8 mouse cellular contexts compared by ENCODE assay signal in the genomic region with DNA sequence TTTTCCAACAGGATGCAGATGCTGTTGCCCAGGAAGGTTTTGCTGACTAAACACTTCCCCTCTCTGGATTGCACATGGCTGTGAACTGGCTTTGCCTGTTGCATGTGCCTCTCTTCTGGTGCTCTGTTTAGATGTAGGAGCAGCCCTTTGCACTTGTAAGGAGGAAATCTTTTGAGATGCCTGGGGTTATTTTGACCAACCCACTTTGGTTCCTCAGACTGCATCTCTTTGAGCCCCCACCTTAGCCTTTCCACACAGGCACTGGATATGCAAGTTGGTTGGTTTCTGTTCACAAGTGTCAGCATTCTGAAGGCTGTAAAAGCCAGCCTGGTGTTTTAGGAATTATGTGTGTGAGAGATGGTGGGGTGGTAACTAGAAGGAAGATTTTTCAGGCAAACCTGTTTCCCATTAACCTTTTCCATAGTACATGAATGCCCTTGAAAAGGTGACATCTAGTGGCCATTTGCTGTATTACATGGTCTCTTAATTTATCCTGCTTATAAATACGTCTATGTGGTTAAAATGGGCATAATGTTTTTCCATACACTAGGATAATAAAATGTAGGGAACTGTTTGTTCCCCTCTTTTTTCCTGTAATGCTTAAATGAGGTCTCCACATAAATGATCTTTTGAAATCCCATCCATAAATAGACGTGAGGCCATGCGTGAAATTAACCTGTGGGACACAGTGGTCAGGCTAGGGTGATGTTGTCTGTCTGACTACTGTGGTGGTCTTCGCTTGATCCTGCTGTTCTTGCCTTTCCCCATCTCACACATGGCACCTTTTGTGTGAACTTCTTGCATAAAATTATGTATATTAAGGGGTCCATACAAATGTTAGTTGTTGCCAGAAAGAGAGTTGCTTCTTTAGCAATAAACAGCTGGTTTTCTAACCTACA. TPM values are rescaled to one million over a fixed set of nuclear protein-coding genes. Genes with fewer than 3 reads are reported as not detected.
DNase-seq lines count a peak whose midpoint lies in the region; ATAC-seq and TF ChIP-seq lines count a peak whose summit lies in the region.
"Had no signal": no experiment of that assay in that cellular context is flagged by ENCODE, and none has a peak within 500 bp of the region (broad histone marks: within the 10 kb centered on the region; RNA-seq: fewer than 3 reads in every experiment).

No protein-coding gene starts in this region.

- no peaks in the 10 kb centered on the region for H3K9me3 ChIP-seq in megakaryocyte, embryonic 14.5 days
- no peaks in the 10 kb centered on the region for H3K9me3 ChIP-seq in hindbrain, embryonic 16.5 days (ENCODE audit: control insufficient read depth, low read length)

- WGBS in hindbrain, embryonic 16.5 days: 65% methylated on average over 4 of the region's 4 CpGs

- no peak overlapping the region for H3K27ac ChIP-seq in cortical plate, adult 2 months (ENCODE audit: insufficient read depth, low read length)
- H3K27ac ChIP-seq in hindbrain, embryonic 16.5 days (ENCODE audit: low read depth, low read length): no peak overlapping the region

- peak; percentile 26; the same call in 1 of the 2 replicates for TF ChIP-seq CTCF in cortical plate, adult 2 months (IDR thresholded peaks at IDR 0.05; ENCODE audit: extremely low read depth, insufficient read depth, low read length)

- peak overlapping the region; percentile 11 for H3K4me3 ChIP-seq in megakaryocyte, embryonic 14.5 days (replicated peaks)
- no peak overlapping the region for H3K4me3 ChIP-seq in cortical plate, adult 2 months (ENCODE audit: insufficient read depth, low read length)
- no peak overlapping the region for H3K4me3 ChIP-seq in hindbrain, embryonic 16.5 days (ENCODE audit: low read length)

- no peak overlapping the region for H3K9ac ChIP-seq in hindbrain, embryonic 16.5 days (ENCODE audit: low read depth, low read length)

- H3K27me3 ChIP-seq in megakaryocyte, embryonic 14.5 days (replicated peaks): no peaks in the 10 kb centered on the region
- H3K27me3 ChIP-seq in hindbrain, embryonic 16.5 days (replicated peaks; ENCODE audit: control insufficient read depth, insufficient read depth, low read length): no peaks in the 10 kb centered on the region

- H3K4me2 ChIP-seq in hindbrain, embryonic 16.5 days (ENCODE audit: low read length): no peak overlapping the region

- H3K4me1 ChIP-seq in megakaryocyte, embryonic 14.5 days: peaks cover 95% of the 10 kb centered on the region
- H3K4me1 ChIP-seq in cortical plate, adult 2 months (ENCODE audit: control insufficient read depth, insufficient read depth, low read length): no peaks in the 10 kb centered on the region; the same call in 1 of the 2 replicates
- H3K4me1 ChIP-seq in hindbrain, embryonic 16.5 days (ENCODE audit: control insufficient read depth, insufficient read depth, low read depth, low read length): no peaks in the 10 kb centered on the region

- peak; percentile 9 for DNase-seq in WW6 (ENCODE audit: low read depth, low spot score)
- DNase-seq in spleen, postnatal 14 days (ENCODE audit: low spot score in 2 of 2): no peak

- no peak for TF ChIP-seq POLR2A in cortical plate, adult 2 months (IDR thresholded peaks at IDR 0.05; ENCODE audit: extremely low read depth, insufficient read depth, low read length)

- no peak for ATAC-seq in megakaryocyte, adult 5-6 weeks (ENCODE audit: poor library complexity, severe bottlenecking)
- ATAC-seq in hindbrain, embryonic 16.5 days: peak; percentile 69
- peak; percentile 70 for ATAC-seq in megakaryocyte-erythroid progenitor cell, adult 5-6 weeks (replicated peaks; ENCODE audit: low FRiP score, low TSS enrichment, poor library complexity, severe bottlenecking)

- peaks cover 61% of the 10 kb centered on the region for H3K36me3 ChIP-seq in megakaryocyte, embryonic 14.5 days (replicated peaks; ENCODE audit: low read length)
- H3K36me3 ChIP-seq in hindbrain, embryonic 16.5 days (ENCODE audit: control insufficient read depth, insufficient read depth, low read length): no peaks in the 10 kb centered on the region

RNA-seq across cellular contexts. Expression of gene P2ry13, which starts 1.8 kb away (rescaled TPM):
- polyA plus RNA-seq in megakaryocyte, embryonic 14.5 days (2012; ENCODE audit: insufficient read depth, low replicate concordance): not detected in 2 replicates
- 4.9 and 6.5 TPM in 2 replicates for total RNA-seq in megakaryocyte, adult 5-6 weeks (2015)
- total RNA-seq in megakaryocyte, adult 5-6 weeks (2017): 4.3 and 4.6 TPM in 2 replicates
- polyA plus RNA-seq in cortical plate, adult 2 months (2012; rRNA removed): 18.4 and 19.5 TPM in 2 replicates
- polyA plus RNA-seq in hindbrain, embryonic 16.5 days (2015; fragmentation: Nextera tagmentation; extraction: Ambion mirVana): 1.9 and 2.3 TPM in 2 replicates
- total RNA-seq in megakaryocyte-erythroid progenitor cell, adult 5-6 weeks (2014; fragmentation: Nextera tagmentation): not detected in 2 replicates
- total RNA-seq in megakaryocyte-erythroid progenitor cell, adult 5-6 weeks (2017): 0.15 TPM in 1 of 2 replicates, not detected in the other

RNA-seq across cellular contexts. Expression of gene Gpr87, which starts 14.0 kb away (rescaled TPM):
- not detected in 2 replicates for polyA plus RNA-seq in megakaryocyte, embryonic 14.5 days (2012; ENCODE audit: insufficient read depth, low replicate concordance)
- total RNA-seq in megakaryocyte, adult 5-6 weeks (2015): not detected in 2 replicates
- not detected in 2 replicates for total RNA-seq in megakaryocyte, adult 5-6 weeks (2017)
- polyA plus RNA-seq in cortical plate, adult 2 months (2012; rRNA removed): not detected in 2 replicates
- polyA plus RNA-seq in hindbrain, embryonic 16.5 days (2015; fragmentation: Nextera tagmentation; extraction: Ambion mirVana): 0.18 TPM in 1 of 2 replicates, not detected in the other
- total RNA-seq in megakaryocyte-erythroid progenitor cell, adult 5-6 weeks (2014; fragmentation: Nextera tagmentation): not detected in 2 replicates
- total RNA-seq in megakaryocyte-erythroid progenitor cell, adult 5-6 weeks (2017): not detected in 2 replicates
- polyA plus RNA-seq: intestine, embryonic 14.5 days had no signal

RNA-seq across cellular contexts. Expression of gene P2ry12, which starts 53.8 kb away (rescaled TPM):
- polyA plus RNA-seq in megakaryocyte, embryonic 14.5 days (2012; ENCODE audit: insufficient read depth, low replicate concordance): 1.6 TPM in 1 of 2 replicates, not detected in the other
- total RNA-seq in megakaryocyte, adult 5-6 weeks (2015): 3.5 and 5.0 TPM in 2 replicates
- total RNA-seq in megakaryocyte, adult 5-6 weeks (2017): 2.6 and 4.2 TPM in 2 replicates
- 91.0 and 91.9 TPM in 2 replicates for polyA plus RNA-seq in cortical plate, adult 2 months (2012; rRNA removed)
- polyA plus RNA-seq in hindbrain, embryonic 16.5 days (2015; fragmentation: Nextera tagmentation; extraction: Ambion mirVana): 7.8 and 10.3 TPM in 2 replicates
- total RNA-seq in megakaryocyte-erythroid progenitor cell, adult 5-6 weeks (2014; fragmentation: Nextera tagmentation): not detected in 2 replicates
- not detected in 2 replicates for total RNA-seq in megakaryocyte-erythroid progenitor cell, adult 5-6 weeks (2017)

RNA-seq across cellular contexts. Expression of gene P2ry14, which starts 55.5 kb away (rescaled TPM):
- 0.62 TPM in 1 of 2 replicates, not detected in the other for polyA plus RNA-seq in megakaryocyte, embryonic 14.5 days (2012; ENCODE audit: insufficient read depth, low replicate concordance)
- total RNA-seq in megakaryocyte, adult 5-6 weeks (2015): 7.0 and 11.9 TPM in 2 replicates
- total RNA-seq in megakaryocyte, adult 5-6 weeks (2017): 6.2 and 6.8 TPM in 2 replicates
- polyA plus RNA-seq in cortical plate, adult 2 months (2012; rRNA removed): 3.7 and 4.8 TPM in 2 replicates
- polyA plus RNA-seq in hindbrain, embryonic 16.5 days (2015; fragmentation: Nextera tagmentation; extraction: Ambion mirVana): 5.0 and 5.9 TPM in 2 replicates
- 1.0 TPM in 1 of 2 replicates, not detected in the other for total RNA-seq in megakaryocyte-erythroid progenitor cell, adult 5-6 weeks (2014; fragmentation: Nextera tagmentation)
- 0.23 and 15.0 TPM in 2 replicates for total RNA-seq in megakaryocyte-erythroid progenitor cell, adult 5-6 weeks (2017)
